Mouse (Mus musculus): Measurements from ENCODE around the gene Mgrn1. TPM values are rescaled to one million over a fixed set of nuclear protein-coding genes. Genes with fewer than 3 reads are reported as not detected.
A peak's percentile ranks its signal among the peaks of the same experiment; 100 is the strongest.

Mgrn1 gene
- polyA plus RNA-seq, 1 experiment from 2014 or later: 85.4 TPM

DNA sequence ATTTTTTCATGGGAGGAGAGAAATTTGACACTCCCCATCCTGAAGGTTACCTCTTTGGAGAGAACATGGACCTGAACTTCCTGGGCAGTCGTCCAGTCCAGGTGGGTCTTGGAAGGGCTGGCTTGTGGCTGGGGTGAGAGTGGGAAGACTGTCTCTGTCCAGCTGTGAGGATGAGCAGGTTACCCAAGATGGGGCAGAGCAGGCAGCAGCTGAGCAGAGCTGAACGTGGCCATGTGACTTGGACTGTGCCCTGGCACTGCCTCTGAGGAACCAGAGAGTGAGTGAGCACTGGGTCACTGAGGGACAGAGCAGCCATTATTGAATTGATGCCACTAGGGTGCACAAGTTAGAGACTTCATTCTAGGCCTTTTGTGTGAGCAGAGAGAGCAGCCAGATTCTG is 21.3 kb downstream of the Mgrn1 start:
- no peaks in the 10 kb centered on the region for H3K9me3 ChIP-seq (ENCODE audit: control insufficient read depth, low read depth, low read length)
- no peak for ATAC-seq (ENCODE audit: insufficient number of reproducible peaks, insufficient read depth, low FRiP score, low read depth)
- no peak overlapping the region for H3K9ac ChIP-seq (replicated peaks; ENCODE audit: low read depth, low read length)
- 51% methylated on average over 2 of the region's 2 CpGs for WGBS
- H3K4me1 ChIP-seq (ENCODE audit: control insufficient read depth, insufficient read depth, low read length): no peaks in the 10 kb centered on the region
- no peak overlapping the region for H3K27ac ChIP-seq (ENCODE audit: low read length)
- H3K4me3 ChIP-seq (ENCODE audit: low read depth, low read length): no peak overlapping the region
- no peaks in the 10 kb centered on the region for H3K27me3 ChIP-seq (ENCODE audit: control insufficient read depth, insufficient read depth, low read length)
- peaks cover 29% of the 10 kb centered on the region for H3K36me3 ChIP-seq (ENCODE audit: control insufficient read depth, insufficient read depth, low read length)
- H3K4me2 ChIP-seq (replicated peaks; ENCODE audit: low read depth, low read length): no peak overlapping the region

GRCm38 (mm10) chr16:4907972-4908371 is 21.9 kb downstream of the Mgrn1 start:
- no peak overlapping the region for H3K4me2 ChIP-seq (replicated peaks; ENCODE audit: low read depth, low read length)
- peaks cover 29% of the 10 kb centered on the region for H3K36me3 ChIP-seq (ENCODE audit: control insufficient read depth, insufficient read depth, low read length)
- no peaks in the 10 kb centered on the region for H3K27me3 ChIP-seq (ENCODE audit: control insufficient read depth, insufficient read depth, low read length)
- 57% methylated on average over 4 of the region's 5 CpGs for WGBS
- ATAC-seq (ENCODE audit: insufficient number of reproducible peaks, insufficient read depth, low FRiP score, low read depth): 0 out of 2 replicates have a peak, but pooled peaks have one; percentile 53
- H3K4me1 ChIP-seq (ENCODE audit: control insufficient read depth, insufficient read depth, low read length): no peaks in the 10 kb centered on the region
- H3K4me3 ChIP-seq (ENCODE audit: low read depth, low read length): no peak overlapping the region
- H3K9me3 ChIP-seq (ENCODE audit: control insufficient read depth, low read depth, low read length): no peaks in the 10 kb centered on the region
- H3K9ac ChIP-seq (replicated peaks; ENCODE audit: low read depth, low read length): no peak overlapping the region
- no peak overlapping the region for H3K27ac ChIP-seq (ENCODE audit: low read length)

GRCm38 (mm10) chr16:4909745-4910144 is 23.7 kb downstream of the Mgrn1 start:
- Histone ChIP-seq H3K27ac (ENCODE audit: low read length) (no peak overlapping the region), H3K4me2 (replicated peaks; ENCODE audit: low read depth, low read length) (no peak overlapping the region), H3K4me3 (ENCODE audit: low read depth, low read length) (no peak overlapping the region), H3K4me1 (ENCODE audit: control insufficient read depth, insufficient read depth, low read length) (no peaks in the 10 kb centered on the region), H3K9ac (replicated peaks; ENCODE audit: low read depth, low read length) (no peak overlapping the region), H3K27me3 (ENCODE audit: control insufficient read depth, insufficient read depth, low read length) (no peaks in the 10 kb centered on the region), H3K36me3 (ENCODE audit: control insufficient read depth, insufficient read depth, low read length) (peaks cover 35% of the 10 kb centered on the region), H3K9me3 (ENCODE audit: control insufficient read depth, low read depth, low read length) (no peaks in the 10 kb centered on the region)
- no peak for ATAC-seq (ENCODE audit: insufficient number of reproducible peaks, insufficient read depth, low FRiP score, low read depth)
- WGBS: 85% methylated on average over 2 of the region's 2 CpGs

GRCm38 (mm10) chr16:4910758-4911157 is 24.7 kb downstream of the Mgrn1 start:
- Histone ChIP-seq H3K4me3 (ENCODE audit: low read depth, low read length) (no peak overlapping the region), H3K36me3 (ENCODE audit: control insufficient read depth, insufficient read depth, low read length) (peaks cover 37% of the 10 kb centered on the region), H3K4me1 (ENCODE audit: control insufficient read depth, insufficient read depth, low read length) (no peaks in the 10 kb centered on the region), H3K27me3 (ENCODE audit: control insufficient read depth, insufficient read depth, low read length) (no peaks in the 10 kb centered on the region), H3K27ac (ENCODE audit: low read length) (no peak overlapping the region), H3K9me3 (ENCODE audit: control insufficient read depth, low read depth, low read length) (no peaks in the 10 kb centered on the region), H3K9ac (replicated peaks; ENCODE audit: low read depth, low read length) (no peak overlapping the region), H3K4me2 (replicated peaks; ENCODE audit: low read depth, low read length) (no peak overlapping the region)
- WGBS: 94% methylated on average over 8 of the region's 8 CpGs
- no peak for ATAC-seq (ENCODE audit: insufficient number of reproducible peaks, insufficient read depth, low FRiP score, low read depth)

DNA sequence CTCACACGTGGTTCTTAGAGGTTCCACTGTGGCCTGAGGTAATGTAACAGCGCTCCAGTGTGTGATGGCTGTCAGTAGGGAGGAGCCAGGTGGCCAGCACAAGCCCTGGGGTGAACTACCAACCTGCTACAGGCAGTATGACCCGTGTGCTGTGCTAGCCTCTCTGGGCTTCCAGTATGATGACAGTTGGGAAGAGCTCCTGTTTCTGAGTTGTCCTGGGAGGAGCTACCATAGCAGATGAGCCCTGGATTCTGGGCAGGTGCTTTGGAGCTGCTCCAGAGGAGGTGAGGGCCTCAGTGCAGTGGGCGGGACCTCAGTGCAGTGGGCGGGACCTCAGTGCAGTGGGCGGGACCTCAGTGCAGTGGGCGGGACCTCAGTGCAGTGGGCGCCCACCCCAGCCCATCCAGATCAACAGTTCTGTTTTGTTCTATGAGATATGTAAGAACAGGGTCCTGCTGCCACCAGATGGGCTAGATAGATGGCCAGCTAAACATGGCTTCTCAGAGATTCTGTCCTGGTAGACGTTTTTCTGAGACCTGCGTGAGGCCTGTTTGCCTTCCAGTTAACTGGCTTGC is 26.1 kb downstream of the Mgrn1 start:
- no peak overlapping the region for H3K4me2 ChIP-seq (replicated peaks; ENCODE audit: low read depth, low read length)
- H3K4me1 ChIP-seq (ENCODE audit: control insufficient read depth, insufficient read depth, low read length): no peaks in the 10 kb centered on the region
- no peak overlapping the region for H3K27ac ChIP-seq (ENCODE audit: low read length)
- ATAC-seq (ENCODE audit: insufficient number of reproducible peaks, insufficient read depth, low FRiP score, low read depth): no peak
- no peaks in the 10 kb centered on the region for H3K27me3 ChIP-seq (ENCODE audit: control insufficient read depth, insufficient read depth, low read length)
- 72% methylated on average over 10 of the region's 10 CpGs for WGBS
- H3K36me3 ChIP-seq (ENCODE audit: control insufficient read depth, insufficient read depth, low read length): peaks cover 48% of the 10 kb centered on the region
- no peak overlapping the region for H3K4me3 ChIP-seq (ENCODE audit: low read depth, low read length)
- no peak overlapping the region for H3K9ac ChIP-seq (replicated peaks; ENCODE audit: low read depth, low read length)
- H3K9me3 ChIP-seq (ENCODE audit: control insufficient read depth, low read depth, low read length): no peaks in the 10 kb centered on the region

GRCm38 (mm10) chr16:4912907-4913782 is 27.1 kb downstream of the Mgrn1 start:
- Histone ChIP-seq H3K9me3 (ENCODE audit: control insufficient read depth, low read depth, low read length) (no peaks in the 10 kb centered on the region), H3K4me2 (replicated peaks; ENCODE audit: low read depth, low read length) (no peak overlapping the region), H3K36me3 (ENCODE audit: control insufficient read depth, insufficient read depth, low read length) (peaks cover 47% of the 10 kb centered on the region), H3K27me3 (ENCODE audit: control insufficient read depth, insufficient read depth, low read length) (no peaks in the 10 kb centered on the region), H3K4me3 (ENCODE audit: low read depth, low read length) (no peak overlapping the region), H3K9ac (replicated peaks; ENCODE audit: low read depth, low read length) (no peak overlapping the region), H3K27ac (ENCODE audit: low read length) (peak overlapping the region; percentile 56; the same call in 1 of the 2 replicates), H3K4me1 (ENCODE audit: control insufficient read depth, insufficient read depth, low read length) (no peaks in the 10 kb centered on the region)
- 75% methylated on average over 11 of the region's 11 CpGs for WGBS
- ATAC-seq (ENCODE audit: insufficient number of reproducible peaks, insufficient read depth, low FRiP score, low read depth): no peak; the same call in 1 of the 2 replicates

- WGBS: 36% methylated on average over 12 of the region's 12 CpGs
- H3K36me3 ChIP-seq (ENCODE audit: control insufficient read depth, insufficient read depth, low read length): peaks cover 40% of the 10 kb centered on the region
- H3K4me2 ChIP-seq (replicated peaks; ENCODE audit: low read depth, low read length): no peak overlapping the region
- no peak overlapping the region for H3K4me3 ChIP-seq (ENCODE audit: low read depth, low read length)
- no peaks in the 10 kb centered on the region for H3K4me1 ChIP-seq (ENCODE audit: control insufficient read depth, insufficient read depth, low read length)
- no peaks in the 10 kb centered on the region for H3K27me3 ChIP-seq (ENCODE audit: control insufficient read depth, insufficient read depth, low read length)
- no peak overlapping the region for H3K9ac ChIP-seq (replicated peaks; ENCODE audit: low read depth, low read length)
- no peaks in the 10 kb centered on the region for H3K9me3 ChIP-seq (ENCODE audit: control insufficient read depth, low read depth, low read length)
- peak; percentile 59; the same call in 1 of the 2 replicates for ATAC-seq (ENCODE audit: insufficient number of reproducible peaks, insufficient read depth, low FRiP score, low read depth)
- no peak overlapping the region for H3K27ac ChIP-seq (ENCODE audit: low read length)
Observed at GRCm38 (mm10) chr16:4913783-4914735, 28.0 kb downstream of the Mgrn1 start.

GRCm38 (mm10) chr16:4915931-4916330 is 29.9 kb downstream of the Mgrn1 start:
- Histone ChIP-seq H3K27ac (ENCODE audit: low read length) (no peak overlapping the region), H3K9ac (replicated peaks; ENCODE audit: low read depth, low read length) (no peak overlapping the region), H3K4me3 (ENCODE audit: low read depth, low read length) (no peak overlapping the region), H3K36me3 (ENCODE audit: control insufficient read depth, insufficient read depth, low read length) (peaks cover 28% of the 10 kb centered on the region), H3K9me3 (ENCODE audit: control insufficient read depth, low read depth, low read length) (no peaks in the 10 kb centered on the region), H3K27me3 (ENCODE audit: control insufficient read depth, insufficient read depth, low read length) (no peaks in the 10 kb centered on the region), H3K4me2 (replicated peaks; ENCODE audit: low read depth, low read length) (no peak overlapping the region), H3K4me1 (ENCODE audit: control insufficient read depth, insufficient read depth, low read length) (no peaks in the 10 kb centered on the region)
- 90% methylated on average over 3 of the region's 3 CpGs for WGBS
- no peak for ATAC-seq (ENCODE audit: insufficient number of reproducible peaks, insufficient read depth, low FRiP score, low read depth)

Measured in stomach, embryonic 14.5 days (tissue).